Mouse (Mus musculus) right cerebral cortex, adult 18-20 months (tissue): ENCODE data around the gene Mill2.
A peak's percentile ranks its signal among the peaks of the same experiment; 100 is the strongest.
"Not testable (repeated sequence)": the region's sequence is repeated elsewhere in the genome, so short reads cannot be mapped to it uniquely, and the experiment has no call there.

Experiments used
- DNase-seq: peaks from one replicate; pipeline ENCODE4 v3.0.0; 2022; ENCODE audit warnings: mixed read lengths

Mill2 gene

GRCm38 (mm10) chr7:18839865-18840264, at the start of gene Mill2:
TSS of gene Mill2 (plus strand) at chr7:18839966.
- DNase-seq, result no peak

- not testable (repeated sequence) for DNase-seq
Observed at GRCm38 (mm10) chr7:18790671-18791070, 49.1 kb upstream of the Mill2 start.

- DNase-seq, result no peak
Observed at GRCm38 (mm10) chr7:18798420-18798819, 41.3 kb upstream of the Mill2 start, which contains the start of gene Psg19. TSS of gene Psg19 (minus strand) at chr7:18798520.

GRCm38 (mm10) chr7:18799129-18799528, 40.6 kb upstream of the Mill2 start:
- DNase-seq, result no peak

GRCm38 (mm10) chr7:18803526-18803925, 36.2 kb upstream of the Mill2 start:
- DNase-seq, result no peak

- no peak for DNase-seq
Observed at GRCm38 (mm10) chr7:18818301-18818700, 21.5 kb upstream of the Mill2 start.

- DNase-seq, result no peak
Observed at GRCm38 (mm10) chr7:18821507-18821906, 18.3 kb upstream of the Mill2 start, which contains the start of gene Psg17. TSS of gene Psg17 (minus strand) at chr7:18821607.

- DNase-seq, result no peak
Observed at GRCm38 (mm10) chr7:18827792-18828546, 11.8 kb upstream of the Mill2 start.

GRCm38 (mm10) chr7:18828592-18828991, 11.2 kb upstream of the Mill2 start:
- no peak for DNase-seq

GRCm38 (mm10) chr7:18829545-18829944, 10.2 kb upstream of the Mill2 start:
- DNase-seq, result no peak

- DNase-seq, result no peak
Observed at GRCm38 (mm10) chr7:18832298-18832697, 7.5 kb upstream of the Mill2 start.

GRCm38 (mm10) chr7:18840386-18841173, 814 bp downstream of the Mill2 start:
- DNase-seq, result peak; percentile 21

- no peak for DNase-seq
Observed at GRCm38 (mm10) chr7:18841174-18841567, 1.4 kb downstream of the Mill2 start.

GRCm38 (mm10) chr7:18844811-18845210, 5.0 kb downstream of the Mill2 start:
- no peak for DNase-seq

- no peak for DNase-seq
Observed at GRCm38 (mm10) chr7:18848395-18848794, 8.6 kb downstream of the Mill2 start.

- DNase-seq, result no peak
Observed at GRCm38 (mm10) chr7:18858310-18858916, 18.6 kb downstream of the Mill2 start.

GRCm38 (mm10) chr7:18862801-18863200, 23.0 kb downstream of the Mill2 start:
- no peak for DNase-seq

- no peak for DNase-seq
Observed at GRCm38 (mm10) chr7:18868491-18868890, 28.7 kb downstream of the Mill2 start.

- DNase-seq, result not testable (repeated sequence)
Observed at GRCm38 (mm10) chr7:18871031-18871430, 31.3 kb downstream of the Mill2 start, which contains the start of gene Pglyrp1. TSS of gene Pglyrp1 (plus strand) at chr7:18871331.

- DNase-seq, result no peak
Observed at GRCm38 (mm10) chr7:18872014-18872802, 32.4 kb downstream of the Mill2 start.

GRCm38 (mm10) chr7:18872816-18873215, 33.0 kb downstream of the Mill2 start:
- DNase-seq, result no peak

GRCm38 (mm10) chr7:18873253-18873652, 33.5 kb downstream of the Mill2 start:
- DNase-seq, result peak; percentile 54

GRCm38 (mm10) chr7:18875372-18875771, 35.6 kb downstream of the Mill2 start:
- DNase-seq, result no peak
